Mouse (Mus musculus) midbrain, embryonic 11.5 days (tissue): ENCODE measurements around the gene Kcnh6. TPM values are rescaled to one million over a fixed set of nuclear protein-coding genes. Genes with fewer than 3 reads are reported as not detected.
A peak's percentile ranks its signal among the peaks of the same experiment; 100 is the strongest.

Experiments used
- ATAC-seq: fragments of 200-750 bp; cut with Nextera tagmentation; 2 replicates; pipeline ENCODE4 v1.8.0; 2017; ENCODE audit warnings: moderate TSS enrichment, moderate library complexity; ENCODE audit not compliant: low FRiP score
- DNase-seq: peaks from one replicate; pipeline ENCODE4 v3.0.0; 2015; ENCODE audit warnings: low spot score; ENCODE audit errors: missing footprints
- H3K27ac ChIP-seq: fragments of 300-500 bp; sonication (generic); 2 replicates; pipeline ENCODE4 v1.5.1; 2014; ENCODE audit warnings: low read depth, low read length
- H3K27me3 ChIP-seq: fragments of 300-500 bp; sonication (generic); 2 replicates; pipeline ENCODE4 v1.6.1; 2014; ENCODE audit warnings: mild to moderate bottlenecking, low read length, moderate library complexity, mixed read lengths; ENCODE audit not compliant: control insufficient read depth, insufficient read depth
- H3K36me3 ChIP-seq: fragments of 300-500 bp; sonication (generic); 2 replicates; pipeline ENCODE4 v1.6.1; 2014; ENCODE audit warnings: mild to moderate bottlenecking, low read length, moderate library complexity, mixed read lengths; ENCODE audit not compliant: control insufficient read depth, insufficient read depth
- H3K4me1 ChIP-seq: fragments of 300-500 bp; sonication (generic); 2 replicates; pipeline ENCODE4 v1.6.1; 2014; ENCODE audit warnings: low read length; ENCODE audit not compliant: control insufficient read depth, insufficient read depth
- H3K4me2 ChIP-seq: fragments of 300-500 bp; sonication (generic); 2 replicates; pipeline ENCODE4 v1.6.1; 2014; ENCODE audit warnings: mild to moderate bottlenecking, moderate library complexity
- H3K4me3 ChIP-seq: fragments of 300-500 bp; sonication (generic); 2 replicates; pipeline ENCODE4 v1.5.1; 2014; ENCODE audit warnings: low read depth, low read length
- H3K9ac ChIP-seq: fragments of 300-500 bp; sonication (generic); 2 replicates; pipeline ENCODE4 v1.6.1; 2014; ENCODE audit warnings: low read length
- H3K9me3 ChIP-seq: fragments of 300-500 bp; sonication (generic); 2 replicates; pipeline ENCODE4 v1.6.1; 2016; ENCODE audit warnings: low read length; ENCODE audit not compliant: control insufficient read depth
- WGBS: fragments of 180-500 bp; shearing (Covaris S2); extraction: QIAGEN DNeasy Blood & Tissue Kit; methylation state at CpG from one replicate; pipeline ENCODE4 v1.1.7; 2014; 5-methylcytosine and 5-hydroxymethylcytosine counted together
- polyA plus RNA-seq: library from polyadenylated mRNA; unstranded; fragments of >200 nt; fragmentation: Nextera tagmentation; extraction: Ambion mirVana; gene quantifications from 2 replicates; pipeline ENCODE4 v1.2.1, GENCODE M21; 2014

Gene Kcnh6
- polyA plus RNA-seq, 1 experiment from 2014 or later: 0.29 TPM

- H3K4me3 ChIP-seq: no peak overlapping the region
- H3K9ac ChIP-seq: no peak overlapping the region
- no peak overlapping the region for H3K4me2 ChIP-seq
- no peaks in the 10 kb centered on the region for H3K36me3 ChIP-seq
- H3K27ac ChIP-seq: no peak overlapping the region
- no peaks in the 10 kb centered on the region for H3K27me3 ChIP-seq
- no peaks in the 10 kb centered on the region for H3K9me3 ChIP-seq
- ATAC-seq (no peak), DNase-seq (no peak)
- H3K4me1 ChIP-seq: no peaks in the 10 kb centered on the region
- 50% methylated on average over 4 of the region's 4 CpGs for WGBS
These were observed 6.2 kb upstream of the Kcnh6 start for GRCm38 (mm10) chr11:106001718-106002117.

DNA sequence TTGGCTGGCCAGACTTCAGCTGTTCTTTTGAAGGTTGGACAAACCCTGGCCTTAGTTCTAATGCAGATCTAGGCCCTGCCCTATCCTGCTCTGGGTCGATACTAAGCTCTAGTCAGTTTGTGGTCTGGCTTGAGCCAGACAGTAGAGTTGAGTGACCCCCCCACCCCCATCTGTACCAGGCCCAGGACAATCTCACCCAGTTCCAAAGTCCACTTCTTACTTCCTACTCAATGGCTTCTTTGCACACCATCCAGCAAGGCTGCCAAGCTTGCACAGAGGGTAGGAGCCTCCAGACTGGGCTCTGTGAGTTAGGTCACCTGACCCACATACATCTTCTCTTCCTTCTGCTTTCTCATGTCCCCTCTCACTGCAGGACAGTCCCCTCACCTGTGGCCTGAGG is 3.3 kb upstream of the Kcnh6 start:
- Histone ChIP-seq H3K4me1 (peaks cover 6% of the 10 kb centered on the region), H3K4me2 (no peak overlapping the region), H3K27ac (no peak overlapping the region), H3K9me3 (no peaks in the 10 kb centered on the region), H3K36me3 (no peaks in the 10 kb centered on the region), H3K9ac (no peak overlapping the region), H3K4me3 (no peak overlapping the region), H3K27me3 (no peaks in the 10 kb centered on the region)
- ATAC-seq (no peak), DNase-seq (peak; percentile 6)
- 71% methylated on average over 1 of the region's 1 CpGs for WGBS

GRCm38 (mm10) chr11:106005970-106006369 is 2.0 kb upstream of the Kcnh6 start:
- ATAC-seq: no peak
- WGBS: 64% methylated on average over 5 of the region's 5 CpGs
- H3K27ac ChIP-seq: no peak overlapping the region
- DNase-seq: peak; percentile 8
- no peaks in the 10 kb centered on the region for H3K27me3 ChIP-seq
- H3K9me3 ChIP-seq: no peaks in the 10 kb centered on the region
- H3K4me3 ChIP-seq: no peak overlapping the region
- no peak overlapping the region for H3K9ac ChIP-seq
- H3K36me3 ChIP-seq: no peaks in the 10 kb centered on the region
- H3K4me1 ChIP-seq: peaks cover 6% of the 10 kb centered on the region
- H3K4me2 ChIP-seq: no peak overlapping the region

GRCm38 (mm10) chr11:106012711-106013110 is 4.8 kb downstream of the Kcnh6 start:
- no peaks in the 10 kb centered on the region for H3K9me3 ChIP-seq
- H3K9ac ChIP-seq: no peak overlapping the region
- no peaks in the 10 kb centered on the region for H3K27me3 ChIP-seq
- H3K4me2 ChIP-seq: no peak overlapping the region
- ATAC-seq (no peak), DNase-seq (no peak)
- 54% methylated on average over 7 of the region's 7 CpGs for WGBS
- H3K4me1 ChIP-seq: peaks cover 6% of the 10 kb centered on the region
- no peak overlapping the region for H3K27ac ChIP-seq
- no peaks in the 10 kb centered on the region for H3K36me3 ChIP-seq
- H3K4me3 ChIP-seq: no peak overlapping the region

GRCm38 (mm10) chr11:106013556-106014225 is 5.8 kb downstream of the Kcnh6 start:
- DNase-seq (no peak), ATAC-seq (no peak)
- Histone ChIP-seq H3K4me3 (no peak overlapping the region), H3K9me3 (no peaks in the 10 kb centered on the region), H3K9ac (no peak overlapping the region), H3K27me3 (no peaks in the 10 kb centered on the region), H3K4me2 (no peak overlapping the region), H3K36me3 (no peaks in the 10 kb centered on the region), H3K27ac (no peak overlapping the region), H3K4me1 (0 out of 2 replicates have a peak, but pooled peaks cover 2% of the 10 kb centered on the region)
- WGBS: 73% methylated on average over 11 of the region's 11 CpGs

DNA sequence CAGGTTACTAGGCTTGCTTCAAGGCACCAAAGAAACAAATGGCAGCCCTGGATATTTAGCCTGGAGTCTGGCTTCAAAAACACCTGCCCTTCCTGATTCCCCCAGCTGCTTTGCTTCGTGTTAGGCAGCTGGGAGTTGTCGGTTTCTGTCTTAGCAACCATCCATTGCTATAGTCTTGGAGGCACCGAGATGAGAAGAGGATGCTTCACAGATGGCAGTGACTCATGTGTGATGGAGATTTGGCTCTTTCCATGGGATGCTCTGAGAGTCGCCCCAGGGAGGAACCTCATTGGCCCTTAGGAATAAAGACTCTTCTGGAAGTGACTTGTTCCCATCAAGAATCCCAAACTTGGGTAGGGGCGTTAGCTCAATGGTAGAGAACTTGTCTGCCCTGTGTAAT is 8.5 kb downstream of the Kcnh6 start:
- no peaks in the 10 kb centered on the region for H3K9me3 ChIP-seq
- no peak overlapping the region for H3K4me2 ChIP-seq
- H3K4me3 ChIP-seq: no peak overlapping the region
- H3K9ac ChIP-seq: no peak overlapping the region
- H3K36me3 ChIP-seq: no peaks in the 10 kb centered on the region
- 87% methylated on average over 5 of the region's 5 CpGs for WGBS
- H3K27ac ChIP-seq: no peak overlapping the region
- ATAC-seq: no peak
- no peak for DNase-seq
- 0 out of 2 replicates have a peak, but pooled peaks cover 6% of the 10 kb centered on the region for H3K27me3 ChIP-seq
- H3K4me1 ChIP-seq: 0 out of 2 replicates have a peak, but pooled peaks cover 5% of the 10 kb centered on the region

GRCm38 (mm10) chr11:106020051-106020763 is 12.3 kb downstream of the Kcnh6 start:
- Histone ChIP-seq H3K36me3 (no peaks in the 10 kb centered on the region), H3K4me3 (peak overlapping the region; percentile 33), H3K9me3 (no peaks in the 10 kb centered on the region), H3K4me2 (peak overlapping the region; percentile 66), H3K4me1 (0 out of 2 replicates have a peak, but pooled peaks cover 5% of the 10 kb centered on the region), H3K27me3 (0 out of 2 replicates have a peak, but pooled peaks cover 6% of the 10 kb centered on the region), H3K27ac (no peak overlapping the region), H3K9ac (peak overlapping the region; percentile 29)
- DNase-seq: peak; percentile 94
- ATAC-seq: peak; percentile 65; the same call in 1 of the 2 replicates
- WGBS: under 1% methylated on average over 50 of the region's 50 CpGs

DNA sequence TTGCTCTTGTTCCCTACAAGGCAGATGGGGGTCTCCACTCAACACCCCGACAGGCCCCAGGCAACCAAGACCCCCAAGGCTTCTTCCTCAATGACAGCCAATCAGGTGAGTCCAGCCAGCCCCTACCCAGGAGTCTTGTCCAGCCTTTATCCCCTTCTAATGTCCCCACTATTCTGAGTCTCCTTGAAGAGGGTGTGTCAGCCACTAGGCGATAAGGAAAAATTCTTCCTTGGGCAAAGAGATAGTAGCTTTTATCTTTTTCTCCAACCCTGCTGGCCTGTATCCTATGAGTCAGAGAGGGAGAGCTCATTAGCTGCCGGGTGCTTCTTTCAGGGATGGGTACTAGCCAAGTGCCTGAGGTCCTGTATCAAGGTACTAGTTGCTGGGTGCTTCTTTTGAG is 17.9 kb downstream of the Kcnh6 start:
- no peak overlapping the region for H3K27ac ChIP-seq
- ATAC-seq: no peak

GRCm38 (mm10) chr11:106026465-106027151 is 18.7 kb downstream of the Kcnh6 start:
- 43% methylated on average over 11 of the region's 11 CpGs for WGBS
- H3K36me3 ChIP-seq: no peaks in the 10 kb centered on the region
- H3K27ac ChIP-seq: no peak overlapping the region
- H3K4me1 ChIP-seq: no peaks in the 10 kb centered on the region
- no peak overlapping the region for H3K4me3 ChIP-seq
- ATAC-seq: 0 out of 2 replicates have a peak, but pooled peaks have one; percentile 19
- DNase-seq: peak; percentile 92
- H3K9me3 ChIP-seq: no peaks in the 10 kb centered on the region
- H3K4me2 ChIP-seq: no peak overlapping the region
- H3K27me3 ChIP-seq: no peaks in the 10 kb centered on the region
- no peak overlapping the region for H3K9ac ChIP-seq

More for the DNA sequence above, 17.9 kb downstream of the Kcnh6 start:
- no peak overlapping the region for H3K4me2 ChIP-seq
- no peak overlapping the region for H3K9ac ChIP-seq
- 88% methylated on average over 3 of the region's 3 CpGs for WGBS
- no peak for DNase-seq
- no peaks in the 10 kb centered on the region for H3K36me3 ChIP-seq
- no peaks in the 10 kb centered on the region for H3K9me3 ChIP-seq
- no peak overlapping the region for H3K4me3 ChIP-seq
- no peaks in the 10 kb centered on the region for H3K27me3 ChIP-seq
- no peaks in the 10 kb centered on the region for H3K4me1 ChIP-seq
